Mouse (Mus musculus) CD4-positive, CD25-positive, alpha-beta regulatory T cell, adult 2 months (primary cell): Measurements from ENCODE around the gene Sc5d.

ENCODE experiments used
- DNase-seq: peaks from one replicate; pipeline ENCODE4 v3.0.0-alpha.2; 2012; ENCODE audit warnings: low read depth, low spot score

Sc5d gene

GRCm38 (mm10) chr9:42264145-42264544 is at the start of gene Sc5d:
Gene Sc5d (minus strand): TSS chr9:42264256.
- peak; percentile 97 for DNase-seq

DNA sequence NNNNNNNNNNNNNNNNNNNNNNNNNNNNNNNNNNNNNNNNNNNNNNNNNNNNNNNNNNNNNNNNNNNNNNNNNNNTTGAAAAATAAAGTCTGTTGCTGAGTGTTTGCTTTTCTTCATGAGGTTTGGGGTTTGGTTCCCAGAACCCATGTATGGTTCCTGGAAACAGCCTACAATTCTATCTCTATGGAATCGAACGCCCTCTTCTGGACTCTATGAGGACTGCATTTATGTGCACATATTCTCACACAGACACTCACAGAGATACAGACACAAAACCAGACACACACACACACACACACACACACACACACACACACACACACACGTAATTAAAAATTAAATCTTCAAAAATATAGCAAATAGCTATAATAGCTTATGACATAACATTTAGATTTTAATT is 47.3 kb upstream of the Sc5d start:
- no peak for DNase-seq

GRCm38 (mm10) chr9:42303894-42304293 is 39.8 kb upstream of the Sc5d start:
- DNase-seq = no peak

DNA sequence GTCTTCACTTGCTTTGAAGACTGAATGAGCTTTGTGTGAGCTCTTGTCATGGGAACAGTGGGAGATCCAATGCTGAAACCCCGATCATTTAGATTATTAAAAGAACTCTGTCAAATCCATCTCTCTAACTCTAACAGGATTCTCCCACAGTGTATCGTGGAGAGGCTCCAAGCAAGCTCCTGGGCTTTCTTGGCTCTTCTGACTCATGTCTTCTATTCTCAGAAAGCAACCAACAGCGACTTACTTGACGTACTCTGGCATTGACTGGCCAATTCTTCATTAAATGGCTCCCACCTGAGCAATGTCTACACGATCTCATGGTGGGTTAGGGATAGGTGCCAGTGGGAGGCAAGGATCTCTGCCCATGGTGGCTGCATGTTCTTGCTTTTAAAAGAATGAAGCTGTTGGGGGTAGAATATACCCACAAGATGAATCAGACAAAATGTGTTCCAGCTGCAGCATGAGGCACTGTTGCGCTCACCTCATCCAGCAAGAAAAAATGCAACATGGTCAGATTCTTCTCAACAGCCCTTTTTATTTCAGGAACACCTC is 37.1 kb upstream of the Sc5d start:
- DNase-seq = no peak

GRCm38 (mm10) chr9:42296297-42296922 is 32.4 kb upstream of the Sc5d start:
- DNase-seq = no peak

DNA sequence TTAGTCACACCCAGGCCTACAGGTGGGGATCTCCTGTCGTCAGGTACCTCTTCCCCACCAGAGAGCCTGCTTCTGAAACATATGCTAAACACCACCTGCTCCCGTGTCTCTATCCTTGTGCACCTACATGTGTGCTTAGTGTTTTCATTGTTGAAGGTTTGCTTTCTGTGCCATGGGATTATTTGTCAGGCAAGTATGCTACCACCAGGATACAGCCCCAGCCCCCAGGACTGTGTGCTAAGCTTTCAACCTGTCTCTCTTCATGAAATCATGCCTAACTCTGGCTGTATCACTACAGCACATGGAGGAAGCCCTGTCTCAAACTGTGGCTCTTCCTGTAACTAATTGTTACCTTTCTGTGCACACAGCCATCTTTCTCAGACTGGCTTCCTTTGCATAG is 30.1 kb upstream of the Sc5d start:
- no peak for DNase-seq

GRCm38 (mm10) chr9:42293596-42293995 is 29.5 kb upstream of the Sc5d start:
- DNase-seq = no peak

GRCm38 (mm10) chr9:42293051-42293450 is 29.0 kb upstream of the Sc5d start:
- DNase-seq = no peak

DNA sequence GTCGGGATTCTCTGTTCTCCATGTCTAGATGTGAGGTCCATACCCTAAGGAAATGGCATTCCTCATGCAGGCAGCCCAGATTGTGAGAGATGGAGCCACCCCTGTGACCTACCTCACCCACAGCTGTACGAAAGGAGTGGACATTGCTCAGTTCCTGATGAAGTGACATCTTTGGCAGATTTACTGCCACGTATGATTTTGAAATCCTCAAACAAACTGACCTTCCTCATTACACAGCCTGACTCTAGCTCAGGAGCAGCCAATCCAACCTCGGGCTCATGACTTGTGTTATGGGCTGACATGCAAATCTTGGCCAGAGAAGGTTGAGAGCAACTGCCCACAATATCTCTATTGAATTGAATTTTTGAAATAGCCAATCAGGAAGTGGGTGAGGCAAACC is 15.6 kb upstream of the Sc5d start:
- DNase-seq = no peak

DNA sequence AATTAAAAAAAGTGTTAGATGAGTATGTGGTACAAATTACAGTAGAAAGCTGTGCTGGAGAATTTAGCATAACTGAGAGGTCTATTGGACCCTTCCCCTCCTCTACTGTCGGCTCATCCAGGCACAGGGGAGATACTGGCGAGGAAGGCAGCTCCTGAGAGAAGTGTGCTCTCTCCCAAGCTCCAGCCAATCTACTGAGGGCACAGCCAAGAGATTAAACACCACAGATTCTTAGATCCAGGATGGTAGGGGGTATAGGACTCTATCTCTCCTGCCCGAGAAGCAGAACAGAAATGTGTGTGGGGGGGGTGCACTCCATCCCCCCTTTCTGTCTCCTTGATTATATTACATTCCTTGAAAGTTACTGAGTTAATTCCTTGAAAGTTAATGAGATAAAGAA is 14.0 kb upstream of the Sc5d start:
- no peak for DNase-seq

DNA sequence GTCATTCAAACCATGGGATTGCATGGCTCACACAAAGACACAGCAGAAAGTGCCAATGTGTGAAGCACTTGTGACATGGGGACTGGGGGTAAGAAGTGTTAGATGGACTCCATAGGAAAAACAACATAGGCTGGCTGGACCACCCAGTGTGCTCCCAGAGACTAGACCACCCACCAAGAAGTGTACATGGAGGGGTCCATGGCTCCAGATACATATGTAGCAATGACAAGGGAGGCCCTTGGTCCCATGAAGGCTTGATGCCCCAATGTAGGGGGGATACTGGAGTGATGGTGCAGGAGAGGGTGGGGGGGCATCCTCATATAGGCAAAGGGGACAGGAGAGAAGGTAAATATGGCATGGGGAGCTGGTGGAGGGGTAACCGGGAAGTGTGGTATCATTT is 13.6 kb upstream of the Sc5d start:
- DNase-seq = no peak

DNA sequence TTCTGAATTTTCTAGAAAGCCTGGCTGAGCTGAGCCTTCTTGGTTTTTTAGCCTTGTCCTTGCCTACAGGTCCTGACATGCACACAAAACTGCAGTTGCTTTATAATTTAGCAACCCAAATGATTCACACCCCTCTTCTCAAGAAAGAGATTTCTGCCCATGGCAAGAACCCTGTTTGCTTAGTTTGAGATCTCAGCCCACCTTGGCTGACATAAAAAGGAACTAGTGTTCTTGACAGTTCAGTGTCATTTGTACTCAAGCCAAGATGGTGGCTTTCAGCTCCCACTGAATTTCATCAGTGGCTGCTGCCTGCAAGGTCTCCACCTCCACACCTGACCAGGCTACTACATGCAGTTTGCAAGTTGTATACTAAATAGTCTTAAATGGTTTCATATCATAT is 13.1 kb upstream of the Sc5d start:
- DNase-seq = no peak

GRCm38 (mm10) chr9:42275761-42276145 is 11.7 kb upstream of the Sc5d start:
- no peak for DNase-seq

DNA sequence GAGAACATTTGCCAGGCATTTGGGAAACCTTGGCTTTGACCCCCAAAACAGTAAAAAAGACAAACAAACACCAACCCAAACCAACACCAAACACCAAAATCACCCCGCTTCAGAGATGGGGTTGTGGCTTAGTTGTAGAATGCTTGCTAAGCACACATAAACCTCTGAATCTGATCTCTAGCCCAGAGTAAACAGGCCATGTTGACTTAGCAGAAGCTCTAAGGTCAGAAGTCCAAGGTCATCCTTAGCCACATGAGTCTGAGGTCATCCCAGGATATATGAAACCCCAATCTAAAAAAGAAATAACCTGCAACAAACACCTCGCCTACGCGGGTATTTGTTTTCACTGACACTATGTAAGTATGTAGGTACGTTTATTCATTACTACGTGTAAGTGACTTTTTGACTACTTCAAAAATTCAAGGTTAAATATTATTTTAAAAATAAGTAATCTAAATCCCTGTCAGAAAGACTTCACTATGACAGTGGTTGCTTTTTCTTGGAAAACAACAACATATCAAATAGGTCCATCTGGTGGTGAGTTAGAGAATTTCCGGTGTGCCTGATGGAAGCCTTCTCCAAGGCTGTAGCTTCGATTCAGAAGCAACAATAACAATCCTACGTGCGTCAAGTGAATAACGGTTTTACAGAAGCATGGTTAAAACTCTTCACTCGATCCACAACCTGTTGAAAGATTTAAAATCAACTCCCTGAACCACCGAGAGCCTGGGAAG is 11.1 kb upstream of the Sc5d start:
- peak; percentile 51 for DNase-seq

DNA sequence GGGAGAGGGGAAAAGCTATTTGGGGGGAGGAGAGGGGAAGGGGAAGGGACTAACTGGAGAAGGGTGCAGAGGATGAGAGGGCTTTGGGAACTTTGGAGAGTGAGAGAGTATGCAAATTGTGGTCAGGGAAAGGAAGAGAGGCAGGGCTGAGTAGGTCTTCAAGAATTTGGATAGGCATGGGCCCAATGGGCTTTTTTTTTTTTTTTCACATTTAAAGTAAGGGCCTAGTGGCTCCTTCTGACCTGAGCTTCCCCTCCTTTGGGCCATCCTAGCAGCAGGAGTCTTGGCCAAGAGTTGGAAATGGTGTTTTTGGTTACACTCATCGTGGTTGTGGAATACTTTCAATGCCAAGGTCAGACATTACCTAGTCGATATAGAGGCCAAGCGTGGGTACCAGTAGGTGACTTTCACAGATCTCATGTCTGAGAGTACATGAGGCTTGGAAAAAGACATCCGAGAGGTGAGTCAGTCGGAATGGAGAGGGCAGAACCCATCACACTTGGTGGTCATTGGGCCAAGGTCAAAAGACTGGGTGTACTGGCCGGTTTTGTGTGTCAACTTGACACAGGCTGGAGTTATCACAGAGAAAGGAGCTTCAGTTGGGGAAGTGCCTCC is 9.7 kb upstream of the Sc5d start:
- no peak for DNase-seq

- DNase-seq = no peak
Measured at GRCm38 (mm10) chr9:42273174-42273573, 9.1 kb upstream of the Sc5d start.

GRCm38 (mm10) chr9:42272690-42273089 is 8.6 kb upstream of the Sc5d start:
- no peak for DNase-seq

DNA sequence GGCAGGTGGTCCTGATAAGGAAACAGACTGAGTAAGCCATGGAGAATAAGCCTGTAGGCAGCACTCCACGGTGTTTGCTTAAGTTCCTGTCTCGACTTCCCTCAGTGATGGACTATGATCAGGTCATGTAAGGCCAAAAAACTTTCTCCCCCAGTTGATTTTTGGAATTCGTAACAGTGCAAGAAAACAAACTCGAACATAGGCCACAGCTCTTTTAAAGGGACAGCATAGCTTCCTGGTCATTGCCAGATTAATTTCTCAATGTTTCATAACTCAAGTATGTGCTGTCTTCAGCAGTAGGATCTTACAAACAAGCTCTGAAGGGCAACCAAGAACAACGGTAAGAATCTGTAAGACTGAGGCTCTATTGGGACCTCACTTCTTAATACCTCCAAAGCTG is 7.4 kb upstream of the Sc5d start:
- no peak for DNase-seq

DNA sequence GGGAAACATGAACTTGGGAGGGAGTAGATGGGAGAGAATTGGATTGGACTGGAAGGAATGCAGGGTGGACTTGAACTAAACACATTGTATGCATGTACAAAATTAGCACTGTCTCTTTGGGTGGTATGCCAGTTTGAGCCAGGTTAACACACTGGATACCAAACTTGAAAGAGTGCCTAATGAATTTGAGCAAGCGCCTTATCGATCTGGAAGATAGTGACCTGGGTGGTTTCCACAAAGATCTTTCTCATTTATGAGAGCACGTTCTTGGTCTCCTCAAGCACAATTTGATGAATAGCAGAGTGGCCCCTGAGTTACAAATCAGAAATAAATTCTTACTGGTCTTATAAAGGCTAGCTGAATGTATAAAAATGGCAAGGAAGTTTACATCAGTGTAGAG is 6.6 kb upstream of the Sc5d start:
- no peak for DNase-seq

- DNase-seq = no peak
Measured at GRCm38 (mm10) chr9:42270081-42270480, 6.0 kb upstream of the Sc5d start.

- DNase-seq = no peak
Measured at GRCm38 (mm10) chr9:42268371-42268770, 4.3 kb upstream of the Sc5d start.

GRCm38 (mm10) chr9:42265309-42265708 is 1.3 kb upstream of the Sc5d start:
- peak; percentile 13 for DNase-seq

- DNase-seq = peak; percentile 54
Measured at GRCm38 (mm10) chr9:42263709-42264111, 346 bp downstream of the Sc5d start.
